Mouse (Mus musculus) midbrain, embryonic 16.5 days (tissue): Measurements from ENCODE around the gene Fam149a. TPM values are rescaled to one million over a fixed set of nuclear protein-coding genes. Genes with fewer than 3 reads are reported as not detected.
"Not testable (repeated sequence)": the region's sequence is repeated elsewhere in the genome, so short reads cannot be mapped to it uniquely, and the experiment has no call there.

Experiments
- ATAC-seq: fragments of 200-750 bp; cut with Nextera tagmentation; 2 replicates; pipeline ENCODE4 v1.8.0; 2017; ENCODE audit warnings: moderate TSS enrichment
- H3K27ac ChIP-seq: fragments of 300-500 bp; sonication (generic); 2 replicates; pipeline ENCODE4 v1.5.1; 2014; ENCODE audit warnings: mild to moderate bottlenecking, low read length, mixed read lengths
- H3K27me3 ChIP-seq: fragments of 300-500 bp; sonication (generic); 2 replicates; pipeline ENCODE4 v1.6.1; 2014; ENCODE audit warnings: low read depth, low read length, mixed read lengths; ENCODE audit not compliant: control insufficient read depth, insufficient read depth
- H3K36me3 ChIP-seq: fragments of 300-500 bp; sonication (generic); 2 replicates; pipeline ENCODE4 v1.6.1; 2014; ENCODE audit warnings: mild to moderate bottlenecking, low read length, moderate library complexity, mixed read lengths; ENCODE audit not compliant: control insufficient read depth, insufficient read depth
- H3K4me1 ChIP-seq: fragments of 300-500 bp; sonication (generic); 2 replicates; pipeline ENCODE4 v1.6.1; 2014; ENCODE audit warnings: mild to moderate bottlenecking, low read length, mixed read lengths; ENCODE audit not compliant: control insufficient read depth, insufficient read depth
- H3K4me2 ChIP-seq: fragments of 300-500 bp; sonication (generic); 2 replicates; pipeline ENCODE4 v1.6.1; 2014; ENCODE audit warnings: mild to moderate bottlenecking, low read length, mixed read lengths
- H3K4me3 ChIP-seq: fragments of 300-500 bp; sonication (generic); 2 replicates; pipeline ENCODE4 v1.5.1; 2014; ENCODE audit warnings: low read depth, mild to moderate bottlenecking, low read length, moderate library complexity, mixed read lengths
- H3K9ac ChIP-seq: fragments of 300-500 bp; sonication (generic); 2 replicates; pipeline ENCODE4 v1.6.1; 2014; ENCODE audit warnings: low read depth, low read length, mixed read lengths
- H3K9me3 ChIP-seq: fragments of 300-500 bp; sonication (generic); replicated peaks from 2 replicates; pipeline ENCODE4 v1.6.1; 2014; ENCODE audit warnings: mild to moderate bottlenecking, low read length, mixed read lengths; ENCODE audit not compliant: control insufficient read depth, poor library complexity, severe bottlenecking
- WGBS: fragments of 180-500 bp; shearing (Covaris S2); extraction: QIAGEN DNeasy Blood & Tissue Kit; methylation state at CpG from one replicate; pipeline ENCODE4 v1.1.7; 2014; 5-methylcytosine and 5-hydroxymethylcytosine counted together
- polyA plus RNA-seq: library from polyadenylated mRNA; unstranded; fragments of >200 nt; fragmentation: Nextera tagmentation; extraction: Ambion mirVana; gene quantifications from 2 replicates; pipeline ENCODE4 v1.2.1, GENCODE M21; 2015

The Fam149a gene
- polyA plus RNA-seq, 1 experiment from 2014 or later, result 12.9 TPM

DNA sequence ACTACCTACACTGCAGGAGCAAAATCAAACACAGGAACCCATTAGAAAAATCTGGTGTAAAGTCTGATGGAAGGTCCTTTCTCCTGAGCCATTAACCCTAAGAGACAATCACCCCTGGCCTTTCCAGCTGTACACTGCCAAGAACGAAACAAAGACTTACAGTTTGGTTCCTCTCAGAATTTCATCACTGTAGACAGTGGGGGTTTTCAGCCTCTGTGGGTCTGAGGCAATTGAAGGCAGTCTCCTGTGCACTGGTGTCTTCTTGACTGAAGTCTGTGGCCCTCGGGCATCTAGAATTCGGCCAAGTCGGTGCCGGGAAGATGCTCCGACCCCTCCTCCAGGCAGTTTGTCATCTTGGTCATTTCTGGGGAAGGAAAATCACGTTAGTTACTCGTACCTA, 37.8 kb downstream of the Fam149a start:
- H3K9ac ChIP-seq, result no peak overlapping the region
- no peaks in the 10 kb centered on the region for H3K4me1 ChIP-seq
- no peak overlapping the region for H3K4me2 ChIP-seq
- no peaks in the 10 kb centered on the region for H3K9me3 ChIP-seq
- no peak overlapping the region for H3K4me3 ChIP-seq
- no peaks in the 10 kb centered on the region for H3K36me3 ChIP-seq
- WGBS, result 95% methylated on average over 8 of the region's 8 CpGs
- H3K27ac ChIP-seq, result no peak overlapping the region
- no peaks in the 10 kb centered on the region for H3K27me3 ChIP-seq
- no peak for ATAC-seq

DNA sequence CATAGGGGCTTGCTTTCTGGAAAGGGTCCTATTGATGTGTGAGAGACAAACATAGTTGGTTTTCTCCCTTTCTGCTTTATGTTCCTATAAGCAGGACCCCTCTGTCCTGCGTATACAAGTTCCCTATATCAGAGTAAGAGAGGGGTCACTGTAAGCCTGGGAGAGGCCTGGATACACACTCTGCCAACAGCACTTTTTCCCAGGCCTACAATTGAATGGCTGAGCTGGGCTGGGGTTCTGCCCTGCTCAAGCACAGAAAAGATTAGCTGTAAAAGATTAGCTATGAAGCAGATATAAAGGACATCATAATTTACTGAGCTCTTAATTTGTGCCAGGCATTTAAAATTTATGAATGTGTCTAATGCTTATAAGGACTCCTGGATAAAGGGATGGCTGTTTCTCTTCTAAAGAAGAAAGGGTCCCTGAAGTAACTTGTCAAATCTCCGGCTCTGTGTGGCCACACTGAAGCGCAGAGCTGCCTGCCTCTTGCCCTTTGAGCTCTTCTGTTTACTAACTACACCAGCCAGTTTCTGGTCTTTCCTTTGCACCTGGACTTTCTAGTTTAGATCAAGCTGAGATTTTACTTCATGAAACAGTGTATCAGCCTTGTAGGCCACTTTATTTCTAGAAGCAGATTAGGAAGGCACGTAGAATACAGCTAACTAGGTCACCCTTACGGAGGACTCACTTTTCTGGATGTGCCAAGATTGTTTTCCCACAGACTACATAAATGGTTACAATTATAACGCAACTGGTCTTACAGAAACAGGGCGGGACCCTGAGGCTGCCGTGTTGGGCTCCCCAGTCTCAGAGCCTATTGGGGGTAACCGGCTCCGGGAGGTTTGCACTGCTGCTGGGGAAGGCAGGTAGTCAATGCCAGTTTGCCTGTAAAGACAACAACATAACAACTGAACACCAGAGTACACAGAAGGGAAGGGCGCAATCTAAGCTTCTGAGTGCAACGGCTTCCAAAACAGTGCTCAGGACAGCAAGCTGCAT, 40.2 kb downstream of the Fam149a start:
- H3K4me1 ChIP-seq, result no peaks in the 10 kb centered on the region
- H3K4me2 ChIP-seq, result no peak overlapping the region
- H3K9me3 ChIP-seq, result no peaks in the 10 kb centered on the region
- H3K36me3 ChIP-seq, result 0 out of 2 replicates have a peak, but pooled peaks cover 2% of the 10 kb centered on the region
- no peak overlapping the region for H3K4me3 ChIP-seq
- 88% methylated on average over 12 of the region's 12 CpGs for WGBS
- no peak for ATAC-seq
- H3K27me3 ChIP-seq, result no peaks in the 10 kb centered on the region
- no peak overlapping the region for H3K27ac ChIP-seq
- no peak overlapping the region for H3K9ac ChIP-seq

GRCm38 (mm10) chr8:45333493-45333892, 48.6 kb downstream of the Fam149a start:
- Histone ChIP-seq H3K27ac (no peak overlapping the region), H3K36me3 (0 out of 2 replicates have a peak, but pooled peaks cover 2% of the 10 kb centered on the region), H3K4me1 (peaks cover 5% of the 10 kb centered on the region; the same call in 1 of the 2 replicates), H3K27me3 (peaks cover 7% of the 10 kb centered on the region), H3K9ac (peak overlapping the region; percentile 57; the same call in 1 of the 2 replicates), H3K9me3 (no peaks in the 10 kb centered on the region), H3K4me3 (peak overlapping the region; percentile 68), H3K4me2 (peak overlapping the region; percentile 86)
- WGBS, result 4% methylated on average over 8 of the region's 8 CpGs
- 0 out of 2 replicates have a peak, but pooled peaks have one; percentile 43 for ATAC-seq

GRCm38 (mm10) chr8:45332685-45333409, 49.2 kb downstream of the Fam149a start, which contains the start of gene Cyp4v3:
Cyp4v3 (minus strand) TSS chr8:45333216.
- Histone ChIP-seq H3K9ac (peak within 1 kb of the TSS; percentile 57), H3K36me3 (no peaks in the 10 kb centered on the region), H3K27me3 (peaks cover 7% of the 10 kb centered on the region), H3K4me1 (peaks cover 5% of the 10 kb centered on the region; the same call in 1 of the 2 replicates), H3K4me3 (peak within 1 kb of the TSS; percentile 68), H3K27ac (no peak within 1 kb of the TSS), H3K4me2 (peak within 1 kb of the TSS; percentile 86), H3K9me3 (no peaks in the 10 kb centered on the region)
- ATAC-seq, result peak; percentile 86; the same call in 1 of the 2 replicates
- under 1% methylated on average over 44 of the region's 44 CpGs for WGBS

- Histone ChIP-seq H3K4me3 (no peak overlapping the region), H3K4me1 (peaks cover 5% of the 10 kb centered on the region; the same call in 1 of the 2 replicates), H3K4me2 (no peak overlapping the region), H3K9me3 (no peaks in the 10 kb centered on the region), H3K27ac (no peak overlapping the region), H3K9ac (no peak overlapping the region), H3K27me3 (peaks cover 7% of the 10 kb centered on the region), H3K36me3 (no peaks in the 10 kb centered on the region)
- ATAC-seq, result no peak
- WGBS, result 61% methylated on average over 3 of the region's 3 CpGs
These were observed 51.2 kb downstream of the Fam149a start for GRCm38 (mm10) chr8:45330856-45331255.

GRCm38 (mm10) chr8:45329206-45329980, 52.7 kb downstream of the Fam149a start:
- 95% methylated on average over 6 of the region's 6 CpGs for WGBS
- Histone ChIP-seq H3K4me3 (no peak overlapping the region), H3K4me1 (peaks cover 5% of the 10 kb centered on the region; the same call in 1 of the 2 replicates), H3K9ac (no peak overlapping the region), H3K9me3 (no peaks in the 10 kb centered on the region), H3K4me2 (no peak overlapping the region), H3K27me3 (peaks cover 7% of the 10 kb centered on the region), H3K27ac (no peak overlapping the region), H3K36me3 (no peaks in the 10 kb centered on the region)
- ATAC-seq, result no peak

GRCm38 (mm10) chr8:45327076-45327475, 55.0 kb downstream of the Fam149a start:
- not testable (repeated sequence) for ATAC-seq, H3K9ac ChIP-seq, H3K9me3 ChIP-seq, H3K36me3 ChIP-seq, H3K4me1 ChIP-seq, H3K27me3 ChIP-seq, H3K4me2 ChIP-seq, H3K4me3 ChIP-seq, H3K27ac ChIP-seq

- Histone ChIP-seq H3K27me3 (no peaks in the 10 kb centered on the region), H3K9me3 (no peaks in the 10 kb centered on the region)
- 87% methylated on average over 4 of the region's 4 CpGs for WGBS
These were observed 57.9 kb downstream of the Fam149a start for GRCm38 (mm10) chr8:45324151-45324550.

More at GRCm38 (mm10) chr8:45324151-45324550, 57.9 kb downstream of the Fam149a start:
- Histone ChIP-seq H3K27ac (no peak overlapping the region), H3K9ac (no peak overlapping the region), H3K4me2 (no peak overlapping the region), H3K4me3 (no peak overlapping the region), H3K36me3 (no peaks in the 10 kb centered on the region), H3K4me1 (no peaks in the 10 kb centered on the region)
- ATAC-seq, result no peak
